Mouse (Mus musculus) ES-Bruce4 (cell line): ENCODE data around the gene Bloc1s6. TPM values are rescaled to one million over a fixed set of nuclear protein-coding genes. Genes with fewer than 3 reads are reported as not detected.

ENCODE experiments used
- H3K27ac ChIP-seq: 2 replicates; pipeline ENCODE4 v1.5.1; 2012; ENCODE audit warnings: low read length, inconsistent platforms; ENCODE audit not compliant: insufficient read depth
- H3K27me3 ChIP-seq: 2 replicates; pipeline ENCODE4 v1.6.1; 2012; ENCODE audit warnings: mild to moderate bottlenecking, low read length, inconsistent platforms; ENCODE audit not compliant: control insufficient read depth, poor library complexity, insufficient read depth, severe bottlenecking
- H3K36me3 ChIP-seq: 2 replicates; pipeline ENCODE4 v1.6.1; 2012; ENCODE audit warnings: inconsistent platforms, mild to moderate bottlenecking, low read length, moderate library complexity; ENCODE audit not compliant: control insufficient read depth, poor library complexity, insufficient read depth, severe bottlenecking
- H3K4me1 ChIP-seq: one replicate; pipeline ENCODE4 v1.8.1; 2011; ENCODE audit warnings: low read length; ENCODE audit not compliant: control insufficient read depth, insufficient read depth
- H3K4me3 ChIP-seq: 2 replicates; pipeline ENCODE4 v1.5.1; 2011; ENCODE audit warnings: low read depth, mild to moderate bottlenecking, low read length
- H3K9ac ChIP-seq: 2 replicates; pipeline ENCODE4 v1.6.1; 2012; ENCODE audit warnings: low read depth, mild to moderate bottlenecking, inconsistent platforms; ENCODE audit not compliant: poor library complexity, severe bottlenecking
- H3K9me3 ChIP-seq: replicated peaks from 2 replicates; pipeline ENCODE4 v1.6.1; 2012; ENCODE audit warnings: mild to moderate bottlenecking, low read length, inconsistent platforms; ENCODE audit not compliant: control insufficient read depth, poor library complexity, insufficient read depth, severe bottlenecking
- CTCF ChIP-seq: IDR thresholded peaks from one replicate; pipeline ENCODE4 v1.8.1; 2011; ENCODE audit warnings: low read depth, low read length
- EP300 ChIP-seq: IDR thresholded peaks from 2 replicates; pipeline ENCODE4 v1.6.1; 2011; ENCODE audit warnings: low read depth, low read length; ENCODE audit not compliant: insufficient read depth
- POLR2A ChIP-seq: IDR thresholded peaks from one replicate; pipeline ENCODE4 v1.8.1; 2011; ENCODE audit warnings: low read length; ENCODE audit not compliant: insufficient read depth
- polyA plus RNA-seq: library from polyadenylated mRNA; stranded (reverse); fragments of >200 nt; gene quantifications from 2 replicates; pipeline ENCODE4 v1.2.4, GENCODE M21; 2011; ENCODE audit warnings: low read depth; ENCODE audit not compliant: missing spikeins, insufficient read depth, insufficient read length

Bloc1s6 gene
- polyA plus RNA-seq, 1 experiment, result 34.8 TPM

GRCm38 (mm10) chr2:122765794-122766145 is 27.5 kb downstream of the Bloc1s6 start:
- no peak overlapping the region for H3K27ac ChIP-seq
- H3K9ac ChIP-seq, result no peak overlapping the region
- H3K4me3 ChIP-seq, result peak overlapping the region; percentile 44
- H3K9me3 ChIP-seq, result no peaks in the 10 kb centered on the region
- no peaks in the 10 kb centered on the region for H3K36me3 ChIP-seq
- no peak for TF ChIP-seq EP300
- TF ChIP-seq CTCF, result no peak
- no peaks in the 10 kb centered on the region for H3K27me3 ChIP-seq
- H3K4me1 ChIP-seq, result no peaks in the 10 kb centered on the region

GRCm38 (mm10) chr2:122771002-122771401 is 32.7 kb downstream of the Bloc1s6 start:
- Histone ChIP-seq H3K36me3 (no peaks in the 10 kb centered on the region), H3K4me1 (no peaks in the 10 kb centered on the region), H3K27ac (no peak overlapping the region), H3K9me3 (no peaks in the 10 kb centered on the region), H3K4me3 (no peak overlapping the region), H3K9ac (no peak overlapping the region), H3K27me3 (no peaks in the 10 kb centered on the region)
- TF ChIP-seq CTCF (no peak), EP300 (no peak), POLR2A (no peak)

- no peak for TF ChIP-seq POLR2A
- TF ChIP-seq EP300, result no peak
- TF ChIP-seq CTCF, result no peak
Measured at GRCm38 (mm10) chr2:122772899-122773298, 34.6 kb downstream of the Bloc1s6 start.

GRCm38 (mm10) chr2:122775491-122775890 is 37.2 kb downstream of the Bloc1s6 start:
- Histone ChIP-seq H3K27me3 (no peaks in the 10 kb centered on the region), H3K27ac (no peak overlapping the region), H3K4me1 (no peaks in the 10 kb centered on the region), H3K4me3 (no peak overlapping the region), H3K9ac (no peak overlapping the region), H3K36me3 (no peaks in the 10 kb centered on the region), H3K9me3 (no peaks in the 10 kb centered on the region)
- TF ChIP-seq EP300, result no peak
- no peak for TF ChIP-seq POLR2A
- TF ChIP-seq CTCF, result no peak

More at GRCm38 (mm10) chr2:122772899-122773298, 34.6 kb downstream of the Bloc1s6 start:
- no peak overlapping the region for H3K4me3 ChIP-seq
- no peaks in the 10 kb centered on the region for H3K4me1 ChIP-seq
- H3K27me3 ChIP-seq, result no peaks in the 10 kb centered on the region
- no peak overlapping the region for H3K27ac ChIP-seq
- no peak overlapping the region for H3K9ac ChIP-seq
- no peaks in the 10 kb centered on the region for H3K9me3 ChIP-seq
- H3K36me3 ChIP-seq, result no peaks in the 10 kb centered on the region

GRCm38 (mm10) chr2:122776823-122777222 is 38.5 kb downstream of the Bloc1s6 start:
- H3K36me3 ChIP-seq, result no peaks in the 10 kb centered on the region
- no peaks in the 10 kb centered on the region for H3K27me3 ChIP-seq
- H3K9ac ChIP-seq, result no peak overlapping the region
- no peaks in the 10 kb centered on the region for H3K4me1 ChIP-seq
- H3K4me3 ChIP-seq, result no peak overlapping the region
- TF ChIP-seq EP300, result no peak
- TF ChIP-seq POLR2A, result no peak
- no peak for TF ChIP-seq CTCF
- no peaks in the 10 kb centered on the region for H3K9me3 ChIP-seq
- no peak overlapping the region for H3K27ac ChIP-seq

GRCm38 (mm10) chr2:122779967-122780366 is 41.7 kb downstream of the Bloc1s6 start:
- no peaks in the 10 kb centered on the region for H3K4me1 ChIP-seq
- TF ChIP-seq POLR2A (no peak), EP300 (no peak), CTCF (no peak)

More at GRCm38 (mm10) chr2:122779967-122780366, 41.7 kb downstream of the Bloc1s6 start:
- H3K9me3 ChIP-seq, result no peaks in the 10 kb centered on the region
- no peaks in the 10 kb centered on the region for H3K27me3 ChIP-seq
- no peak overlapping the region for H3K27ac ChIP-seq
- no peak overlapping the region for H3K9ac ChIP-seq
- no peaks in the 10 kb centered on the region for H3K36me3 ChIP-seq
- no peak overlapping the region for H3K4me3 ChIP-seq
